Mouse (Mus musculus) midbrain, embryonic 11.5 days (tissue): ENCODE measurements at regions not wholly inside any gene's neighbourhood (a gene's known extent, or its start where the extent isn't known, plus 50 kb on each side); places are given as distances from the start of the nearest gene placed in this dataset.

Experiments used
- ATAC-seq: fragments of 200-750 bp; cut with Nextera tagmentation; 2 replicates; pipeline ENCODE4 v1.8.0; 2017; ENCODE audit warnings: moderate TSS enrichment, moderate library complexity; ENCODE audit not compliant: low FRiP score
- DNase-seq: peaks from one replicate; pipeline ENCODE4 v3.0.0; 2015; ENCODE audit warnings: low spot score; ENCODE audit errors: missing footprints
- H3K27ac ChIP-seq: fragments of 300-500 bp; sonication (generic); 2 replicates; pipeline ENCODE4 v1.5.1; 2014; ENCODE audit warnings: low read depth, low read length
- H3K27me3 ChIP-seq: fragments of 300-500 bp; sonication (generic); 2 replicates; pipeline ENCODE4 v1.6.1; 2014; ENCODE audit warnings: mild to moderate bottlenecking, low read length, moderate library complexity, mixed read lengths; ENCODE audit not compliant: control insufficient read depth, insufficient read depth
- H3K36me3 ChIP-seq: fragments of 300-500 bp; sonication (generic); 2 replicates; pipeline ENCODE4 v1.6.1; 2014; ENCODE audit warnings: mild to moderate bottlenecking, low read length, moderate library complexity, mixed read lengths; ENCODE audit not compliant: control insufficient read depth, insufficient read depth
- H3K4me1 ChIP-seq: fragments of 300-500 bp; sonication (generic); 2 replicates; pipeline ENCODE4 v1.6.1; 2014; ENCODE audit warnings: low read length; ENCODE audit not compliant: control insufficient read depth, insufficient read depth
- H3K4me2 ChIP-seq: fragments of 300-500 bp; sonication (generic); 2 replicates; pipeline ENCODE4 v1.6.1; 2014; ENCODE audit warnings: mild to moderate bottlenecking, moderate library complexity
- H3K4me3 ChIP-seq: fragments of 300-500 bp; sonication (generic); 2 replicates; pipeline ENCODE4 v1.5.1; 2014; ENCODE audit warnings: low read depth, low read length
- H3K9ac ChIP-seq: fragments of 300-500 bp; sonication (generic); 2 replicates; pipeline ENCODE4 v1.6.1; 2014; ENCODE audit warnings: low read length
- H3K9me3 ChIP-seq: fragments of 300-500 bp; sonication (generic); 2 replicates; pipeline ENCODE4 v1.6.1; 2016; ENCODE audit warnings: low read length; ENCODE audit not compliant: control insufficient read depth
- WGBS: fragments of 180-500 bp; shearing (Covaris S2); extraction: QIAGEN DNeasy Blood & Tissue Kit; methylation state at CpG from one replicate; pipeline ENCODE4 v1.1.7; 2014; 5-methylcytosine and 5-hydroxymethylcytosine counted together

GRCm38 (mm10) chr8:87202639-87203160 lies 269.7 kb downstream of the Cbln1 start:
- 90% methylated on average over 7 of the region's 7 CpGs for WGBS
- no peak overlapping the region for H3K4me3 ChIP-seq
- H3K36me3 ChIP-seq: no peaks in the 10 kb centered on the region
- H3K4me1 ChIP-seq: peaks cover 15% of the 10 kb centered on the region
- ATAC-seq (no peak), DNase-seq (no peak)
- H3K27ac ChIP-seq: no peak overlapping the region
- no peak overlapping the region for H3K9ac ChIP-seq
- H3K27me3 ChIP-seq: no peaks in the 10 kb centered on the region
- H3K9me3 ChIP-seq: no peaks in the 10 kb centered on the region
- H3K4me2 ChIP-seq: no peak overlapping the region

- Histone ChIP-seq H3K27ac (peak overlapping the region; percentile 2; the same call in 1 of the 2 replicates), H3K4me2 (peak overlapping the region; percentile 4; the same call in 1 of the 2 replicates), H3K9me3 (no peaks in the 10 kb centered on the region), H3K9ac (no peak overlapping the region; the same call in 1 of the 2 replicates), H3K36me3 (no peaks in the 10 kb centered on the region), H3K4me3 (no peak overlapping the region), H3K4me1 (peaks cover 15% of the 10 kb centered on the region), H3K27me3 (no peaks in the 10 kb centered on the region)
- ATAC-seq (peak; percentile 90), DNase-seq (peak; percentile 96)
- 0% methylated on average over 8 of the region's 8 CpGs for WGBS
Observed at GRCm38 (mm10) chr8:87199461-87200131, 272.8 kb downstream of the Cbln1 start.

- H3K4me1 ChIP-seq: peaks cover 15% of the 10 kb centered on the region
- DNase-seq (peak; percentile 66), ATAC-seq (no peak)
- H3K4me3 ChIP-seq: no peak overlapping the region
- H3K9ac ChIP-seq: no peak overlapping the region
- H3K36me3 ChIP-seq: no peaks in the 10 kb centered on the region
- no peak overlapping the region for H3K27ac ChIP-seq
- WGBS: 62% methylated on average over 8 of the region's 8 CpGs
- no peaks in the 10 kb centered on the region for H3K27me3 ChIP-seq
- H3K9me3 ChIP-seq: no peaks in the 10 kb centered on the region
- no peak overlapping the region for H3K4me2 ChIP-seq
Observed at GRCm38 (mm10) chr8:87197867-87198536, 274.4 kb downstream of the Cbln1 start.

GRCm38 (mm10) chr8:87197000-87197399 lies 275.4 kb downstream of the Cbln1 start:
- DNase-seq: peak; percentile 70

GRCm38 (mm10) chr8:87196050-87196449 lies 276.4 kb downstream of the Cbln1 start:
- H3K4me1 ChIP-seq: peaks cover 15% of the 10 kb centered on the region
- DNase-seq (no peak), ATAC-seq (no peak)
- 90% methylated on average over 5 of the region's 5 CpGs for WGBS
- no peaks in the 10 kb centered on the region for H3K36me3 ChIP-seq
- H3K27ac ChIP-seq: no peak overlapping the region
- H3K4me3 ChIP-seq: no peak overlapping the region
- H3K4me2 ChIP-seq: no peak overlapping the region
- H3K9ac ChIP-seq: no peak overlapping the region
- H3K9me3 ChIP-seq: no peaks in the 10 kb centered on the region
- H3K27me3 ChIP-seq: no peaks in the 10 kb centered on the region

More at GRCm38 (mm10) chr8:87197000-87197399, 275.4 kb downstream of the Cbln1 start:
- ATAC-seq: no peak
- Histone ChIP-seq H3K27me3 (no peaks in the 10 kb centered on the region), H3K4me1 (peaks cover 15% of the 10 kb centered on the region), H3K9me3 (no peaks in the 10 kb centered on the region), H3K9ac (no peak overlapping the region), H3K27ac (no peak overlapping the region), H3K36me3 (no peaks in the 10 kb centered on the region), H3K4me2 (no peak overlapping the region), H3K4me3 (no peak overlapping the region)
- WGBS: 87% methylated on average over 5 of the region's 5 CpGs

- ATAC-seq (no peak), DNase-seq (no peak)
- Histone ChIP-seq H3K4me3 (no peak overlapping the region), H3K36me3 (no peaks in the 10 kb centered on the region), H3K9me3 (no peaks in the 10 kb centered on the region; the same call in 1 of the 2 replicates), H3K9ac (no peak overlapping the region), H3K4me1 (no peaks in the 10 kb centered on the region), H3K27ac (no peak overlapping the region), H3K4me2 (no peak overlapping the region), H3K27me3 (no peaks in the 10 kb centered on the region)
- 83% methylated on average over 13 of the region's 13 CpGs for WGBS
Observed at GRCm38 (mm10) chr8:87189791-87190385, 282.5 kb downstream of the Cbln1 start.

GRCm38 (mm10) chr8:87182888-87183287 lies 289.5 kb downstream of the Cbln1 start:
- no peaks in the 10 kb centered on the region for H3K9me3 ChIP-seq
- H3K4me1 ChIP-seq: no peaks in the 10 kb centered on the region
- DNase-seq (peak; percentile 37), ATAC-seq (no peak)
- H3K27ac ChIP-seq: no peak overlapping the region
- no peak overlapping the region for H3K4me3 ChIP-seq
- no peaks in the 10 kb centered on the region for H3K36me3 ChIP-seq
- no peak overlapping the region for H3K9ac ChIP-seq
- 80% methylated on average over 4 of the region's 4 CpGs for WGBS
- H3K4me2 ChIP-seq: no peak overlapping the region
- no peaks in the 10 kb centered on the region for H3K27me3 ChIP-seq

- 80% methylated on average over 4 of the region's 4 CpGs for WGBS
- H3K9me3 ChIP-seq: no peaks in the 10 kb centered on the region
- no peak overlapping the region for H3K27ac ChIP-seq
- ATAC-seq (no peak), DNase-seq (peak; percentile 35)
- H3K9ac ChIP-seq: no peak overlapping the region
- H3K4me2 ChIP-seq: no peak overlapping the region
- no peaks in the 10 kb centered on the region for H3K4me1 ChIP-seq
- no peak overlapping the region for H3K4me3 ChIP-seq
- no peaks in the 10 kb centered on the region for H3K27me3 ChIP-seq
- no peaks in the 10 kb centered on the region for H3K36me3 ChIP-seq
Observed at GRCm38 (mm10) chr8:87178561-87178960, 293.5 kb upstream of the N4bp1 start.

- DNase-seq: peak; percentile 81
- no peaks in the 10 kb centered on the region for H3K4me1 ChIP-seq
- no peaks in the 10 kb centered on the region for H3K27me3 ChIP-seq
- H3K4me3 ChIP-seq: no peak overlapping the region
- ATAC-seq: no peak
- H3K4me2 ChIP-seq: no peak overlapping the region
- H3K27ac ChIP-seq: no peak overlapping the region
- H3K36me3 ChIP-seq: no peaks in the 10 kb centered on the region
- no peaks in the 10 kb centered on the region for H3K9me3 ChIP-seq
- H3K9ac ChIP-seq: no peak overlapping the region
- 87% methylated on average over 6 of the region's 6 CpGs for WGBS
Observed at GRCm38 (mm10) chr8:87177620-87178019, 292.6 kb upstream of the N4bp1 start.
